Mouse (Mus musculus) MEL (cell line): ENCODE measurements at regions not wholly inside any gene's neighbourhood (a gene's known extent, or its start where the extent isn't known, plus 50 kb on each side); places are given as distances from the start of the nearest gene placed in this dataset.

ENCODE experiments used
- DNase-seq: peaks from one replicate; pipeline ENCODE4 v3.0.0; 2011; ENCODE audit warnings: low read depth, low spot score
- H3K27ac ChIP-seq: 2 replicates; pipeline ENCODE4 v1.5.1; 2012; ENCODE audit warnings: low read depth, mild to moderate bottlenecking, control low read depth, low read length, moderate library complexity; ENCODE audit not compliant: control insufficient read depth
- H3K27me3 ChIP-seq, 2 experiments: fragments of 150-350 bp in 1 of 2; sonication (generic) in 1 of 2; 2 replicates each; pipeline ENCODE4 v1.6.1; 2012; ENCODE audit warnings: low read length in 2 of 2, mild to moderate bottlenecking in 2 of 2, improper control_type of control experiment in 1 of 2, moderate library complexity in 1 of 2; ENCODE audit not compliant: insufficient read depth in 2 of 2, control insufficient read depth in 1 of 2
- H3K36me3 ChIP-seq, 2 experiments: 2 replicates each; pipeline ENCODE4 v1.6.1; 2012 to 2014; ENCODE audit warnings: low read length in 2 of 2, improper control_type of control experiment in 1 of 2, inconsistent platforms in 1 of 2, mild to moderate bottlenecking in 1 of 2; ENCODE audit not compliant: insufficient read depth in 2 of 2, control insufficient read depth in 1 of 2
- H3K4me1 ChIP-seq, 2 experiments: fragments of 150-350 bp in 1 of 2; sonication (generic) in 1 of 2; 2 replicates each; pipeline ENCODE4 v1.6.1; 2012; ENCODE audit warnings: low read length in 2 of 2, improper control_type of control experiment in 1 of 2, mild to moderate bottlenecking in 1 of 2; ENCODE audit not compliant: insufficient read depth in 2 of 2, control insufficient read depth in 1 of 2
- H3K4me3 ChIP-seq, 2 experiments: fragments of 150-350 bp in 1 of 2; sonication (generic) in 1 of 2; 2 replicates each; pipeline ENCODE4 v1.5.1; 2012; ENCODE audit warnings: low read depth in 2 of 2, low read length in 2 of 2, mild to moderate bottlenecking in 2 of 2, moderate library complexity in 2 of 2, control low read depth in 1 of 2, improper control_type of control experiment in 1 of 2; ENCODE audit not compliant: control insufficient read depth in 1 of 2, insufficient read depth in 1 of 2
- H3K79me2 ChIP-seq: 2 replicates; pipeline ENCODE4 v1.6.1; 2012; ENCODE audit warnings: mild to moderate bottlenecking, low read length, moderate library complexity; ENCODE audit not compliant: control insufficient read depth, poor library complexity, insufficient read depth
- H3K9ac ChIP-seq: 2 replicates; pipeline ENCODE4 v1.6.1; 2012; ENCODE audit warnings: low read depth, mild to moderate bottlenecking, control low read depth, low read length, moderate library complexity; ENCODE audit not compliant: control insufficient read depth, poor library complexity, severe bottlenecking
- H3K9me3 ChIP-seq: fragments of 150-350 bp; sonication (generic); replicated peaks from 2 replicates; pipeline ENCODE4 v1.6.1; 2012; ENCODE audit warnings: mild to moderate bottlenecking, low read length, improper control_type of control experiment, moderate library complexity; ENCODE audit not compliant: insufficient read depth
- BHLHE40 ChIP-seq: IDR thresholded peaks from 2 replicates; pipeline ENCODE4 v1.6.1; 2012; ENCODE audit warnings: low read depth, mild to moderate bottlenecking, inconsistent platforms, low read length, improper control_type of control experiment, borderline replicate concordance
- CHD1 ChIP-seq: IDR thresholded peaks from 2 replicates; pipeline ENCODE4 v1.6.1; 2012; ENCODE audit warnings: low read depth, mild to moderate bottlenecking, inconsistent platforms, low read length, improper control_type of control experiment
- E2F4 ChIP-seq: IDR thresholded peaks from 2 replicates; pipeline ENCODE4 v1.6.1; 2011; ENCODE audit warnings: low read depth, low read length, improper control_type of control experiment, borderline replicate concordance
- ELF1 ChIP-seq: IDR thresholded peaks from 2 replicates; pipeline ENCODE4 v1.6.1; 2014; ENCODE audit warnings: low read depth, mild to moderate bottlenecking, inconsistent platforms, low read length, improper control_type of control experiment, moderate library complexity
- EP300 ChIP-seq, 2 experiments: IDR thresholded peaks; 2 replicates each; pipeline ENCODE4 v1.6.1; 2011; ENCODE audit warnings: improper control_type of control experiment in 2 of 2, low read length in 2 of 2, low read depth in 1 of 2, mild to moderate bottlenecking in 1 of 2
- GABPA ChIP-seq: IDR thresholded peaks from 2 replicates; pipeline ENCODE4 v1.6.1; 2012; ENCODE audit warnings: low read depth, mild to moderate bottlenecking, inconsistent platforms, low read length, improper control_type of control experiment, moderate library complexity
- GATA1 ChIP-seq: IDR thresholded peaks from 2 replicates; pipeline ENCODE4 v1.6.1; 2011; ENCODE audit warnings: low read depth, low read length, improper control_type of control experiment
- HCFC1 ChIP-seq: IDR thresholded peaks from 2 replicates; pipeline ENCODE4 v1.6.1; 2012; ENCODE audit warnings: low read depth, mild to moderate bottlenecking, inconsistent platforms, low read length, improper control_type of control experiment, moderate library complexity
- JUND ChIP-seq: IDR thresholded peaks from 2 replicates; pipeline ENCODE4 v1.6.1; 2011; ENCODE audit warnings: low read depth, mild to moderate bottlenecking, improper control_type of control experiment, low read length
- KAT2A ChIP-seq: conservative IDR thresholded peaks from 2 replicates; pipeline ENCODE4 v1.6.1; 2012; ENCODE audit warnings: low read depth, low read length, improper control_type of control experiment, inconsistent platforms
- MAFK ChIP-seq: IDR thresholded peaks from 2 replicates; pipeline ENCODE4 v1.6.1; 2011; ENCODE audit warnings: low read depth, mild to moderate bottlenecking, low read length, improper control_type of control experiment, borderline replicate concordance
- MAX ChIP-seq: IDR thresholded peaks from 2 replicates; pipeline ENCODE4 v1.6.1; 2011; ENCODE audit warnings: low read length, improper control_type of control experiment
- MEF2A ChIP-seq: IDR thresholded peaks from 2 replicates; pipeline ENCODE4 v1.6.1; 2014; ENCODE audit warnings: low read depth, mild to moderate bottlenecking, inconsistent platforms, low read length, improper control_type of control experiment; ENCODE audit not compliant: poor library complexity, insufficient replicate concordance, severe bottlenecking; ENCODE audit errors: extremely low read depth
- MXI1 ChIP-seq: IDR thresholded peaks from 2 replicates; pipeline ENCODE4 v1.6.1; 2011; ENCODE audit warnings: mild to moderate bottlenecking, low read depth, low read length, improper control_type of control experiment
- MYB ChIP-seq: IDR thresholded peaks from 2 replicates; pipeline ENCODE4 v1.6.1; 2011; ENCODE audit warnings: mild to moderate bottlenecking, low read depth, low read length, improper control_type of control experiment
- NELFE ChIP-seq: IDR thresholded peaks from 2 replicates; pipeline ENCODE4 v1.6.1; 2011; ENCODE audit warnings: low read depth, low read length, improper control_type of control experiment
- NRF1 ChIP-seq: IDR thresholded peaks from 2 replicates; pipeline ENCODE4 v1.6.1; 2014; ENCODE audit warnings: low read depth, mild to moderate bottlenecking, inconsistent platforms, low read length, improper control_type of control experiment, moderate library complexity; ENCODE audit not compliant: poor library complexity, insufficient read depth, severe bottlenecking
- POLR2A ChIP-seq, 2 experiments: IDR thresholded peaks; 2 replicates each; pipeline ENCODE4 v1.6.1; 2011 to 2012; ENCODE audit warnings: low read length in 2 of 2, mild to moderate bottlenecking in 2 of 2, control low read depth in 1 of 2, improper control_type of control experiment in 1 of 2, low read depth in 1 of 2, moderate library complexity in 1 of 2; ENCODE audit not compliant: control insufficient read depth in 1 of 2, insufficient read depth in 1 of 2, poor library complexity in 1 of 2
- POLR2AphosphoS2 ChIP-seq: IDR thresholded peaks from 2 replicates; pipeline ENCODE4 v1.6.1; 2011; ENCODE audit warnings: low read length, improper control_type of control experiment
- POLR2AphosphoS5 ChIP-seq: IDR thresholded peaks from 2 replicates; pipeline ENCODE4 v1.6.1; 2012; ENCODE audit warnings: low read depth, borderline replicate concordance, mild to moderate bottlenecking, inconsistent platforms, low read length, moderate library complexity, mixed read lengths
- RCOR1 ChIP-seq: IDR thresholded peaks from 2 replicates; pipeline ENCODE4 v1.6.1; 2012; ENCODE audit warnings: low read depth, mild to moderate bottlenecking, inconsistent platforms, low read length, improper control_type of control experiment
- SIN3A ChIP-seq: IDR thresholded peaks from 2 replicates; pipeline ENCODE4 v1.6.1; 2012; ENCODE audit warnings: low read length, improper control_type of control experiment, inconsistent platforms
- SMC3 ChIP-seq: IDR thresholded peaks from 2 replicates; pipeline ENCODE4 v1.6.1; 2011; ENCODE audit warnings: low read depth, low read length, improper control_type of control experiment
- TAL1 ChIP-seq: IDR thresholded peaks from 2 replicates; pipeline ENCODE4 v1.6.1; 2012; ENCODE audit warnings: mild to moderate bottlenecking, inconsistent platforms, low read length, moderate library complexity, mixed read lengths
- TBP ChIP-seq: IDR thresholded peaks from 2 replicates; pipeline ENCODE4 v1.8.0; 2011; ENCODE audit warnings: low read depth, low read length, improper control_type of control experiment
- TCF12 ChIP-seq: IDR thresholded peaks from 2 replicates; pipeline ENCODE4 v1.6.1; 2014; ENCODE audit warnings: low read depth, mild to moderate bottlenecking, inconsistent platforms, low read length, improper control_type of control experiment, moderate library complexity
- UBTF ChIP-seq: IDR thresholded peaks from 2 replicates; pipeline ENCODE4 v1.6.1; 2012; ENCODE audit warnings: low read depth, mild to moderate bottlenecking, inconsistent platforms, low read length, improper control_type of control experiment, moderate library complexity, borderline replicate concordance; ENCODE audit not compliant: insufficient read depth
- USF1 ChIP-seq: IDR thresholded peaks from 2 replicates; pipeline ENCODE4 v1.6.1; 2014; ENCODE audit warnings: low read depth, mild to moderate bottlenecking, inconsistent platforms, low read length, improper control_type of control experiment, moderate library complexity
- ZKSCAN1 ChIP-seq: IDR thresholded peaks from 2 replicates; pipeline ENCODE4 v1.6.1; 2012; ENCODE audit warnings: low read depth, mild to moderate bottlenecking, inconsistent platforms, low read length, improper control_type of control experiment, moderate library complexity
- ZNF384 ChIP-seq: IDR thresholded peaks from 2 replicates; pipeline ENCODE4 v1.6.1; 2012; ENCODE audit warnings: low read depth, mild to moderate bottlenecking, inconsistent platforms, low read length, improper control_type of control experiment

DNA sequence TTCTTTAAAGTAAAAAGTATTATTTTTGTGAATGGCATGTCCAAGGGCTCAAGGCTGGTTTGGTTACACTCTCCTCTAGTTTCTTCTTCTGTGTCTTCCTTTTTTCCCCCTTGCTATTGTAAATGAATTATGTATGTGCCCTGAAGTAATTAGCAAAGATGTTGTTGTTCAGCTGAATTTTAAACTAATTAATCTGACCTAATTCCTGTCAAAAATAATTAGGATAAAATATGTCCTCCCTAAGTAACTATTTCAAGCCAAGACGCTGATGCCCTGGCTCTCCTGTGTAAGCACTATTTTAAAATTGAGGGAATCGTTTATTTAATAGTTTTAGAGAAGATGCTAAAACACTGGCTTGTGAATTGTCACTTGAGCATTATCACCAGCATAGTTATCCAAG is 85.7 kb upstream of the Grm7 start:
- Histone ChIP-seq H3K9ac (no peak overlapping the region), H3K79me2 (no peaks in the 10 kb centered on the region), H3K9me3 (no peaks in the 10 kb centered on the region), H3K4me3 (no peak overlapping the region), H3K27me3 (no peaks in the 10 kb centered on the region), H3K27ac (no peak overlapping the region), H3K36me3 (no peaks in the 10 kb centered on the region), H3K4me1 (no peaks in the 10 kb centered on the region)
- no peak for DNase-seq
- TF ChIP-seq ZKSCAN1 (no peak), RCOR1 (no peak), NELFE (no peak), MXI1 (no peak), MAX (no peak), EP300 (IDR thresholded peaks at IDR 0.05; ENCODE audit: low read depth in 1 of 2, low read length in 2 of 2) (no peak), ZNF384 (no peak), TAL1 (no peak), JUND (no peak), GABPA (no peak), POLR2AphosphoS2 (no peak), ELF1 (no peak), KAT2A (no peak), TBP (no peak), GATA1 (no peak), NRF1 (no peak), USF1 (no peak), MYB (no peak), HCFC1 (no peak)

DNA sequence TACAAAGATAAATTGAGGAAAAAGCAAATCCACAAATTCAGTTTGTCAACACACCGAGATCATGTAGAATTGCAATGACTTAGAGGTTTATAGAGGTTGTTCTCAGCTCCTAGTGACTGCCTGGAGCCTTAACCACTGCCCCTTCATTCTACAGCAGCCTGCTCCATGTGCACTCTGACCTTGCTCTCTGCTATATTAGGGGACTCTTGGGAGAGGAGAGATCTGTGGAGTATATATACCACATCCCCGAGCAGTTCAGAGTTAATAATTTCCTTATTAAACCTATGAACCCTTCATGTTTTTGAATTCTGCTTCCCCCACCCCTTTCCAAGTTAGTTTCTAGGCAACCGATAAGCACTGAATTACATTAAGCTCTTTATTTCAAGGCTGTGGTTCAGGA is 85.0 kb upstream of the Grm7 start:
- H3K36me3 ChIP-seq = no peaks in the 10 kb centered on the region
- no peaks in the 10 kb centered on the region for H3K9me3 ChIP-seq
- TF ChIP-seq MEF2A (no peak), POLR2AphosphoS5 (no peak), BHLHE40 (no peak), POLR2A (IDR thresholded peaks at IDR 0.05; ENCODE audit: control insufficient read depth in 1 of 2, insufficient read depth in 1 of 2, low read depth in 1 of 2, low read length in 2 of 2, poor library complexity in 1 of 2) (no peak), E2F4 (no peak), EP300 (IDR thresholded peaks at IDR 0.05; ENCODE audit: low read depth in 1 of 2, low read length in 2 of 2) (no peak), USF1 (no peak), CHD1 (no peak), TCF12 (no peak), SIN3A (no peak), MYB (no peak), SMC3 (no peak), RCOR1 (no peak), MAFK (no peak), TBP (no peak), GABPA (no peak), MXI1 (no peak), JUND (no peak), UBTF (no peak)
- no peak overlapping the region for H3K27ac ChIP-seq
- H3K4me1 ChIP-seq = no peaks in the 10 kb centered on the region
- no peaks in the 10 kb centered on the region for H3K79me2 ChIP-seq
- no peak for DNase-seq
- H3K9ac ChIP-seq = no peak overlapping the region
- H3K4me3 ChIP-seq = no peak overlapping the region
- H3K27me3 ChIP-seq = no peaks in the 10 kb centered on the region
